Mouse (Mus musculus): ENCODE data around the gene Utrn. TPM values are rescaled to one million over a fixed set of nuclear protein-coding genes. Genes with fewer than 3 reads are reported as not detected.

Utrn gene
- polyA plus RNA-seq, 1 experiment from 2014 or later: 23.6 TPM

- no peak overlapping the region for H3K4me2 ChIP-seq (replicated peaks)
- H3K9me3 ChIP-seq: no peaks in the 10 kb centered on the region
- H3K36me3 ChIP-seq: no peaks in the 10 kb centered on the region
- H3K27me3 ChIP-seq: no peaks in the 10 kb centered on the region
- ATAC-seq: no peak
- H3K9ac ChIP-seq (replicated peaks): no peak overlapping the region
- no peaks in the 10 kb centered on the region; the same call in 1 of the 2 replicates for H3K4me1 ChIP-seq (replicated peaks)
- no peak overlapping the region for H3K27ac ChIP-seq
- no peak overlapping the region for H3K4me3 ChIP-seq (replicated peaks)
- WGBS: 81% methylated on average over 7 of the region's 7 CpGs
Observed at GRCm38 (mm10) chr10:12853196-12853620, 16.0 kb downstream of the Utrn start.

GRCm38 (mm10) chr10:12852416-12853195 lies 16.6 kb downstream of the Utrn start:
- no peak for ATAC-seq
- H3K4me3 ChIP-seq (replicated peaks): no peak overlapping the region
- 90% methylated on average over 15 of the region's 15 CpGs for WGBS
- H3K9me3 ChIP-seq: no peaks in the 10 kb centered on the region
- no peaks in the 10 kb centered on the region for H3K27me3 ChIP-seq
- H3K36me3 ChIP-seq: no peaks in the 10 kb centered on the region
- H3K4me1 ChIP-seq (replicated peaks): no peaks in the 10 kb centered on the region; the same call in 1 of the 2 replicates
- no peak overlapping the region for H3K4me2 ChIP-seq (replicated peaks)
- H3K9ac ChIP-seq (replicated peaks): no peak overlapping the region
- H3K27ac ChIP-seq: no peak overlapping the region

- no peaks in the 10 kb centered on the region; the same call in 1 of the 2 replicates for H3K4me1 ChIP-seq (replicated peaks)
- no peaks in the 10 kb centered on the region for H3K9me3 ChIP-seq
- 82% methylated on average over 7 of the region's 7 CpGs for WGBS
- no peaks in the 10 kb centered on the region for H3K36me3 ChIP-seq
- no peak for ATAC-seq
- H3K4me2 ChIP-seq (replicated peaks): no peak overlapping the region
- no peak overlapping the region for H3K4me3 ChIP-seq (replicated peaks)
- H3K27ac ChIP-seq: no peak overlapping the region
- no peak overlapping the region for H3K9ac ChIP-seq (replicated peaks)
- no peaks in the 10 kb centered on the region for H3K27me3 ChIP-seq
Observed at GRCm38 (mm10) chr10:12850781-12851471, 18.2 kb downstream of the Utrn start.

- Histone ChIP-seq H3K9ac (replicated peaks) (no peak overlapping the region), H3K4me2 (replicated peaks) (no peak overlapping the region), H3K4me1 (replicated peaks) (no peaks in the 10 kb centered on the region; the same call in 1 of the 2 replicates), H3K27ac (no peak overlapping the region), H3K4me3 (replicated peaks) (no peak overlapping the region), H3K27me3 (no peaks in the 10 kb centered on the region), H3K36me3 (no peaks in the 10 kb centered on the region), H3K9me3 (no peaks in the 10 kb centered on the region)
- 82% methylated on average over 10 of the region's 10 CpGs for WGBS
- 0 out of 2 replicates have a peak, but pooled peaks have one; percentile 20 for ATAC-seq
Observed at GRCm38 (mm10) chr10:12848322-12849108, 20.6 kb downstream of the Utrn start.

- H3K36me3 ChIP-seq: no peaks in the 10 kb centered on the region
- no peaks in the 10 kb centered on the region for H3K4me1 ChIP-seq (replicated peaks)
- no peak for ATAC-seq
- no peaks in the 10 kb centered on the region for H3K27me3 ChIP-seq
- no peak overlapping the region for H3K4me3 ChIP-seq (replicated peaks)
- no peaks in the 10 kb centered on the region for H3K9me3 ChIP-seq
- no peak overlapping the region for H3K4me2 ChIP-seq (replicated peaks)
- WGBS: 86% methylated on average over 4 of the region's 4 CpGs
- H3K27ac ChIP-seq: no peak overlapping the region
- H3K9ac ChIP-seq (replicated peaks): no peak overlapping the region
Observed at GRCm38 (mm10) chr10:12842543-12842942, 26.6 kb downstream of the Utrn start.

GRCm38 (mm10) chr10:12841497-12841896 lies 27.7 kb downstream of the Utrn start:
- Histone ChIP-seq H3K9me3 (no peaks in the 10 kb centered on the region), H3K27me3 (no peaks in the 10 kb centered on the region), H3K27ac (no peak overlapping the region), H3K4me2 (replicated peaks) (no peak overlapping the region), H3K4me1 (replicated peaks) (no peaks in the 10 kb centered on the region), H3K9ac (replicated peaks) (no peak overlapping the region), H3K4me3 (replicated peaks) (no peak overlapping the region), H3K36me3 (no peaks in the 10 kb centered on the region)
- no peak for ATAC-seq
- WGBS: 84% methylated on average over 5 of the region's 5 CpGs

- no peaks in the 10 kb centered on the region for H3K36me3 ChIP-seq
- no peak overlapping the region for H3K4me2 ChIP-seq (replicated peaks)
- H3K9me3 ChIP-seq: no peaks in the 10 kb centered on the region
- ATAC-seq: 0 out of 2 replicates have a peak, but pooled peaks have one; percentile 20
- no peaks in the 10 kb centered on the region for H3K4me1 ChIP-seq (replicated peaks)
- no peak overlapping the region for H3K27ac ChIP-seq
- no peaks in the 10 kb centered on the region for H3K27me3 ChIP-seq
- H3K4me3 ChIP-seq (replicated peaks): no peak overlapping the region
- H3K9ac ChIP-seq (replicated peaks): no peak overlapping the region
- WGBS: 56% methylated on average over 1 of the region's 1 CpGs
Observed at GRCm38 (mm10) chr10:12837636-12838035, 31.5 kb downstream of the Utrn start.

GRCm38 (mm10) chr10:12836048-12836816 lies 32.9 kb downstream of the Utrn start:
- Histone ChIP-seq H3K4me3 (replicated peaks) (no peak overlapping the region), H3K9ac (replicated peaks) (no peak overlapping the region), H3K27me3 (no peaks in the 10 kb centered on the region), H3K27ac (no peak overlapping the region), H3K4me2 (replicated peaks) (no peak overlapping the region), H3K36me3 (no peaks in the 10 kb centered on the region), H3K4me1 (replicated peaks) (no peaks in the 10 kb centered on the region), H3K9me3 (no peaks in the 10 kb centered on the region)
- no peak for ATAC-seq
- WGBS: 89% methylated on average over 14 of the region's 14 CpGs

GRCm38 (mm10) chr10:12834215-12834614 lies 35.0 kb downstream of the Utrn start:
- no peaks in the 10 kb centered on the region for H3K27me3 ChIP-seq
- H3K4me1 ChIP-seq (replicated peaks): no peaks in the 10 kb centered on the region
- no peak for ATAC-seq
- 79% methylated on average over 1 of the region's 1 CpGs for WGBS
- no peak overlapping the region for H3K27ac ChIP-seq
- H3K4me2 ChIP-seq (replicated peaks): no peak overlapping the region
- H3K9me3 ChIP-seq: no peaks in the 10 kb centered on the region
- no peaks in the 10 kb centered on the region for H3K36me3 ChIP-seq
- no peak overlapping the region for H3K4me3 ChIP-seq (replicated peaks)
- no peak overlapping the region for H3K9ac ChIP-seq (replicated peaks)

- no peaks in the 10 kb centered on the region for H3K9me3 ChIP-seq
- no peak overlapping the region for H3K4me3 ChIP-seq (replicated peaks)
- no peak for ATAC-seq
- H3K36me3 ChIP-seq: no peaks in the 10 kb centered on the region
- H3K27me3 ChIP-seq: no peaks in the 10 kb centered on the region
- no peaks in the 10 kb centered on the region for H3K4me1 ChIP-seq (replicated peaks)
- 91% methylated on average over 8 of the region's 8 CpGs for WGBS
- H3K4me2 ChIP-seq (replicated peaks): no peak overlapping the region
- H3K27ac ChIP-seq: no peak overlapping the region
- H3K9ac ChIP-seq (replicated peaks): no peak overlapping the region
Observed at GRCm38 (mm10) chr10:12832163-12832562, 37.0 kb downstream of the Utrn start.

GRCm38 (mm10) chr10:12827778-12828177 lies 41.4 kb downstream of the Utrn start:
- ATAC-seq: no peak
- WGBS: 85% methylated on average over 4 of the region's 4 CpGs
- H3K36me3 ChIP-seq: no peaks in the 10 kb centered on the region

More at GRCm38 (mm10) chr10:12827778-12828177, 41.4 kb downstream of the Utrn start:
- H3K4me1 ChIP-seq (replicated peaks): no peaks in the 10 kb centered on the region
- no peaks in the 10 kb centered on the region for H3K9me3 ChIP-seq
- H3K27ac ChIP-seq: no peak overlapping the region
- no peaks in the 10 kb centered on the region for H3K27me3 ChIP-seq
- H3K4me3 ChIP-seq (replicated peaks): no peak overlapping the region
- no peak overlapping the region for H3K9ac ChIP-seq (replicated peaks)
- no peak overlapping the region for H3K4me2 ChIP-seq (replicated peaks)

Data from midbrain, embryonic 13.5 days (tissue).